ENCODE assay signal across 8 mouse cellular contexts in the genomic region with DNA sequence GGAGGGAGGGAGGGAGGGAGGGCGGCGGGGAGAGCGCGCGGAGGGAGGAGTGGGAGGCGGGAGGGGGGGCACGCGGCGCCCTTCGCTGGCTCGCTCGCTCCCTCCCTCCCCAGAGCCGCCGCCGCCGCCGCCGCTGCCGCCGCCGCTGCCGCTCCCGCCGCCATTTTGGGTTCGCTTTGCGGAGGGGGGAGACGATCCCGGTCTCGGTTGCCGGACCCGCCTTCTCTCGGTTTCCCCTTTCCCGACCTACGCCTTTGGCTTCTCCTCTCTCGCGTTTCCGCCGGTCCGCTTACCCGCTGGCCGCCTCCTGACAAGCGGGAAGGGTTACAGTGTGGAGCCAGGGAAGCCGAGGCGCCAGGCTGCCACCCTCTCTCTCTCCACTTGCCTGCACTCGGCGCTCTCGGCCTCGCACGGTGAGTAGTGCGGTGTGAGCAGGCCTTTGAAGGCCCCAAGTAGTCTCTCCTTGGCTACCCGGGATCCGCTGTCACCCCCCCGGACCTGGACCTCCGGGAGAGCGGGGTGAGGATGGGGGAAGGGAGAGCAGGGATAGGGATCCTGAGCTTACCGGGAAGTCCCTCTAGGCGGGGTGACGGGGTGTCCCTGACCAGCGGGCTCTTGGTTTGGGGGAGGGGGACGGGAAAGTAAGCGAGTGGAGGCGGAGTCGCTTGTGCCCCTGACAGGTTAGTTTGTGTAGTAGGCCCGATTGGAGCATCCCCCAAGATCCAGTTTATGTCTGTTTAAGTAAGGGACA. TPM values are rescaled to one million over a fixed set of nuclear protein-coding genes. Genes with fewer than 3 reads are reported as not detected.
DNase-seq lines count a peak whose midpoint lies in the region; ATAC-seq lines count a peak whose summit lies in the region.

Ash1l (plus strand) TSS at position 47 of the 751 bp plus-strand sequence.
Dap3 (minus strand) TSS at position 606 of the 751 bp plus-strand sequence.

- peak; percentile 67 for DNase-seq in ovary, adult 18-20 months (ENCODE audit: low spot score)
- no peak for DNase-seq in ovary, postnatal 36 days (ENCODE audit: low spot score)
- DNase-seq in embryonic facial prominence, embryonic 10.5 days (ENCODE audit: low spot score), result peak; percentile 85
- DNase-seq in gonadal fat pad, adult 2 months (ENCODE audit: low read depth), result peak; percentile 37
- DNase-seq in left cerebral cortex, postnatal 4 days, result peak; percentile 76
- peak; percentile 97 for DNase-seq in midbrain, embryonic 11.5 days (ENCODE audit: low spot score, missing footprints)
- DNase-seq in spleen, adult 18-20 months, result peak; percentile 64 to 74

- 0 out of 2 replicates have a peak, but pooled peaks cover 2% of the 10 kb centered on the region for H3K36me3 ChIP-seq in embryonic facial prominence, embryonic 10.5 days (replicated peaks)
- no peaks in the 10 kb centered on the region for H3K36me3 ChIP-seq in intestine, embryonic 16.5 days (ENCODE audit: control insufficient read depth, insufficient read depth, low read length)
- no peaks in the 10 kb centered on the region for H3K36me3 ChIP-seq in midbrain, embryonic 11.5 days (ENCODE audit: control insufficient read depth, insufficient read depth, low read length)

- H3K4me1 ChIP-seq in embryonic facial prominence, embryonic 10.5 days, result peaks cover 35% of the 10 kb centered on the region
- peaks cover 21% of the 10 kb centered on the region for H3K4me1 ChIP-seq in intestine, embryonic 16.5 days (ENCODE audit: control insufficient read depth, insufficient read depth, low read length)
- H3K4me1 ChIP-seq in midbrain, embryonic 11.5 days (ENCODE audit: control insufficient read depth, insufficient read depth, low read length), result peaks cover 22% of the 10 kb centered on the region

- under 1% methylated on average over 54 of the region's 64 CpGs for WGBS in embryonic facial prominence, embryonic 10.5 days
- WGBS in intestine, embryonic 16.5 days, result under 1% methylated on average over 34 of the region's 64 CpGs
- under 1% methylated on average over 29 of the region's 64 CpGs for WGBS in midbrain, embryonic 11.5 days

- peak within 1 kb of the TSS; percentile 94 for H3K4me3 ChIP-seq in embryonic facial prominence, embryonic 10.5 days
- H3K4me3 ChIP-seq in intestine, embryonic 16.5 days (ENCODE audit: low read length), result peak within 1 kb of the TSS; percentile 97
- H3K4me3 ChIP-seq in midbrain, embryonic 11.5 days (ENCODE audit: low read depth, low read length), result peak within 1 kb of the TSS; percentile 77

- peak within 1 kb of the TSS; percentile 99 for H3K9ac ChIP-seq in intestine, embryonic 16.5 days (ENCODE audit: low read depth, low read length)
- peak within 1 kb of the TSS; percentile 96 for H3K9ac ChIP-seq in midbrain, embryonic 11.5 days (ENCODE audit: low read length)

- H3K4me2 ChIP-seq in intestine, embryonic 16.5 days (ENCODE audit: low read depth, low read length), result peak within 1 kb of the TSS; percentile 62
- H3K4me2 ChIP-seq in midbrain, embryonic 11.5 days, result peak within 1 kb of the TSS; percentile 51

- no peaks in the 10 kb centered on the region for H3K27me3 ChIP-seq in embryonic facial prominence, embryonic 10.5 days (replicated peaks; ENCODE audit: low read depth, poor library complexity, severe bottlenecking)
- H3K27me3 ChIP-seq in intestine, embryonic 16.5 days (replicated peaks; ENCODE audit: control insufficient read depth, insufficient read depth, low read length), result no peaks in the 10 kb centered on the region
- no peaks in the 10 kb centered on the region for H3K27me3 ChIP-seq in midbrain, embryonic 11.5 days (ENCODE audit: control insufficient read depth, insufficient read depth, low read length)

- peak within 1 kb of the TSS; percentile 99 for H3K27ac ChIP-seq in embryonic facial prominence, embryonic 10.5 days (replicated peaks)
- peak within 1 kb of the TSS; percentile 98 for H3K27ac ChIP-seq in intestine, embryonic 16.5 days (ENCODE audit: low read length)
- H3K27ac ChIP-seq in midbrain, embryonic 11.5 days (ENCODE audit: low read depth, low read length), result peak within 1 kb of the TSS; percentile 100

- peak; percentile 72 for ATAC-seq in intestine, embryonic 16.5 days
- peak; percentile 85 for ATAC-seq in midbrain, embryonic 11.5 days (ENCODE audit: low FRiP score)

- no peaks in the 10 kb centered on the region for H3K9me3 ChIP-seq in embryonic facial prominence, embryonic 10.5 days
- H3K9me3 ChIP-seq in intestine, embryonic 16.5 days (ENCODE audit: control insufficient read depth, low read length), result no peaks in the 10 kb centered on the region
- no peaks in the 10 kb centered on the region for H3K9me3 ChIP-seq in midbrain, embryonic 11.5 days (ENCODE audit: control insufficient read depth, low read length)

- intact Hi-C loops in left cerebral cortex, postnatal 4 days (cut with DNase I), result no loop called here

RNA-seq across cellular contexts. Expression of gene Ash1l, which starts in this region (rescaled TPM):
- polyA plus RNA-seq in embryonic facial prominence, embryonic 10.5 days (2016; fragmentation: Nextera tagmentation; extraction: Ambion mirVana), result 14.9 and 16.3 TPM in 2 replicates
- polyA plus RNA-seq in gonadal fat pad, adult 2 months (2012; rRNA removed), result 10.8 and 11.8 TPM in 2 replicates
- 13.1 and 13.8 TPM in 2 replicates for polyA plus RNA-seq in intestine, embryonic 16.5 days (2015; fragmentation: Nextera tagmentation; extraction: Ambion mirVana)
- 10 to 100 TPM; 65.7 to 66.2 TPM for total RNA-seq in left cerebral cortex, postnatal 4 days (2021)
- 12.7 and 14.5 TPM in 2 replicates for polyA plus RNA-seq in midbrain, embryonic 11.5 days (2014; fragmentation: Nextera tagmentation; extraction: Ambion mirVana)

RNA-seq across cellular contexts. Expression of gene Dap3, which starts in this region (rescaled TPM):
- 142 and 145 TPM in 2 replicates for polyA plus RNA-seq in embryonic facial prominence, embryonic 10.5 days (2016; fragmentation: Nextera tagmentation; extraction: Ambion mirVana)
- polyA plus RNA-seq in gonadal fat pad, adult 2 months (2012; rRNA removed), result 36.3 and 49.2 TPM in 2 replicates
- 162 and 165 TPM in 2 replicates for polyA plus RNA-seq in intestine, embryonic 16.5 days (2015; fragmentation: Nextera tagmentation; extraction: Ambion mirVana)
- 100 to 1,000 TPM in 1 of 2 experiments, 10 to 100 TPM in 1; 95.8 to 108 TPM for total RNA-seq in left cerebral cortex, postnatal 4 days (2021)
- 148 and 157 TPM in 2 replicates for polyA plus RNA-seq in midbrain, embryonic 11.5 days (2014; fragmentation: Nextera tagmentation; extraction: Ambion mirVana)
